Mouse (Mus musculus) stomach, postnatal 0 days (tissue): ENCODE measurements around the gene Col4a3.
A peak's percentile ranks its signal among the peaks of the same experiment; 100 is the strongest.

Experiments
- CTCF ChIP-seq: IDR thresholded peaks from 2 replicates; pipeline ENCODE4 v1.5.1; 2016; ENCODE audit warnings: antibody characterized with exemption, low read depth, mild to moderate bottlenecking, moderate library complexity
- EP300 ChIP-seq: optimal IDR thresholded peaks from 2 replicates; pipeline ENCODE3; 2016; ENCODE audit warnings: antibody characterized with exemption

DNA sequence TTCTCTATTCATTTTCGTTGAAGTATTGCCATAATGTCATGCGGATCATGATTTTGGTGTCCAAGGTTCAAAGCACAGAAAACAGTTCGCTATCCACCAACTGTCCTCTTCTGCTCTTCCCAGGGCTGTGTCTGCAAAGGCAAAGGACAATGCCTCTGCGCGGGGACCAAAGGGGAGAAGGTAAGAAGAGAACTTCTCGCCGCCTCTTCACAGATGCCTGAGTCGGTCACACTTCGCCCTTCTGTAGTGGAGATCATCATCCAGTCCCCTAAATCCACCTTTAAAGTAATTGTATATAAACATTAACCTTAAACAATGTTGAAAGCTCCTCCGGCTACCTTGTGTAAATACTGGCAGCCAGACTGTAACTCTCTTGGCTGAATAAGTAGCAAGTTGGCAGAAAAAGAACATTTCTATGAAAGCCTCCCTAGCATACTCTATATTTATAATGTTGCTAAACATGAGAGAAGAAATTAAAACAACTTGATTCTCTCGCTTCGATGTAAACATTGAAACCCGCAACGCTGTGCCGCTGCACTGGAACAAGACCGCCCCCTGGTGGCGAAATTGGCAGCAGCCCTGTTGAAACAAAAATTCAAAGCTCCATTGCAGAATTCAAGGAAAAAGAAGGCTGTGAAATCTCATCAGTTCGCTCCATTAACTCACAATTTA lies 54.7 kb downstream of the Col4a3 start:
- TF ChIP-seq CTCF (peak; percentile 99), EP300 (no peak)
